Mouse (Mus musculus) limb, embryonic 11.5 days (tissue): ENCODE data around the gene Gm29644. TPM values are rescaled to one million over a fixed set of nuclear protein-coding genes. Genes with fewer than 3 reads are reported as not detected.
"Not testable (repeated sequence)": the region's sequence is repeated elsewhere in the genome, so short reads cannot be mapped to it uniquely, and the experiment has no call there.

Source experiments
- ATAC-seq: fragments of 200-750 bp; cut with Nextera tagmentation; 2 replicates; pipeline ENCODE4 v1.8.0; 2017; ENCODE audit warnings: low read depth; ENCODE audit not compliant: insufficient number of reproducible peaks, low FRiP score, low TSS enrichment
- DNase-seq: peaks from one replicate; pipeline ENCODE4 v3.0.0-alpha.2; 2015; ENCODE audit warnings: low spot score
- H3K27ac ChIP-seq: fragments of 300-500 bp; sonication (generic); replicated peaks from 2 replicates; pipeline ENCODE4 v1.5.1; 2014; ENCODE audit warnings: low read depth, mild to moderate bottlenecking, low read length
- H3K27me3 ChIP-seq: fragments of 300-500 bp; sonication (generic); 2 replicates; pipeline ENCODE4 v1.6.1; 2014; ENCODE audit warnings: mild to moderate bottlenecking, low read length, mixed read lengths; ENCODE audit not compliant: control insufficient read depth, insufficient read depth
- H3K36me3 ChIP-seq: fragments of 300-500 bp; sonication (generic); 2 replicates; pipeline ENCODE4 v1.6.1; 2014; ENCODE audit warnings: mild to moderate bottlenecking, low read length, moderate library complexity, mixed read lengths; ENCODE audit not compliant: control insufficient read depth, insufficient read depth
- H3K4me1 ChIP-seq: fragments of 300-500 bp; sonication (generic); 2 replicates; pipeline ENCODE4 v1.6.1; 2014; ENCODE audit warnings: low read length, mixed read lengths; ENCODE audit not compliant: control insufficient read depth, insufficient read depth
- H3K4me2 ChIP-seq: fragments of 300-500 bp; sonication (generic); 2 replicates; pipeline ENCODE4 v1.6.1; 2014; ENCODE audit warnings: low read depth, mild to moderate bottlenecking, moderate library complexity; ENCODE audit not compliant: severe bottlenecking
- H3K4me3 ChIP-seq: fragments of 300-500 bp; sonication (generic); 2 replicates; pipeline ENCODE4 v1.5.1; 2014; ENCODE audit warnings: low read depth, low read length
- H3K9ac ChIP-seq: fragments of 300-500 bp; sonication (generic); 2 replicates; pipeline ENCODE4 v1.6.1; 2014; ENCODE audit warnings: mild to moderate bottlenecking, low read length
- H3K9me3 ChIP-seq: fragments of 300-500 bp; sonication (generic); 2 replicates; pipeline ENCODE4 v1.6.1; 2016; ENCODE audit warnings: low read length; ENCODE audit not compliant: control insufficient read depth
- WGBS: fragments of 180-500 bp; shearing (Covaris S2); extraction: QIAGEN DNeasy Blood & Tissue Kit; methylation state at CpG from one replicate; pipeline ENCODE4 v1.1.7; 2014; 5-methylcytosine and 5-hydroxymethylcytosine counted together
- polyA plus RNA-seq: library from polyadenylated mRNA; unstranded; fragments of >200 nt; fragmentation: Nextera tagmentation; extraction: Ambion mirVana; gene quantifications from 2 replicates; pipeline ENCODE4 v1.2.1, GENCODE M21; 2014

Gene Gm29644
- not detected in 2 replicates for polyA plus RNA-seq

DNA sequence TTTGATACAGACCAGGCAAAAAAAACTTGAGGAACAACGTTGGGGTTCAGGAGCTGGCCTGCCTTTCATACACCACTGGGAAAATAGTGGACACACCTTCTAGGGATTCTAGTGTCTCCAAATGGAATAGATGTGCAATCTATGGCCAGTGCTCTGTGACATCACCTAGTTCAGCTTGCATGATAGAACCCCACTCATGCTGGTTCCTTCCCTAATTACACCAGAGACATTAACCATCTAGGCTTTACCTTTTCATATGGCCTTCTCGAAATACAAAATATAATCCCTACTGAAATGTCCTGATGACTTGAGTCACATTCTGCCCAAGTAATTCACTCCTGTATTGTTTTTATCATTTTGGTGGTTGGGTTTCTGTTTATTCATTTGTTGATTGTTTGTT is at the start of gene Gm29644, which contains the start of gene Gm29423:
Gene Gm29644, minus strand, starts transcription at position 157 of the 400 bp plus-strand sequence.
Gene Gm29423, minus strand, starts transcription at position 101 of the 400 bp plus-strand sequence.
- DNase-seq, H3K27me3 ChIP-seq, H3K4me1 ChIP-seq, H3K9ac ChIP-seq, H3K27ac ChIP-seq, H3K9me3 ChIP-seq, H3K36me3 ChIP-seq, H3K4me2 ChIP-seq, H3K4me3 ChIP-seq, ATAC-seq: not testable (repeated sequence)
- WGBS = no CpG with 5 or more reads among the region's 2 CpGs

DNA sequence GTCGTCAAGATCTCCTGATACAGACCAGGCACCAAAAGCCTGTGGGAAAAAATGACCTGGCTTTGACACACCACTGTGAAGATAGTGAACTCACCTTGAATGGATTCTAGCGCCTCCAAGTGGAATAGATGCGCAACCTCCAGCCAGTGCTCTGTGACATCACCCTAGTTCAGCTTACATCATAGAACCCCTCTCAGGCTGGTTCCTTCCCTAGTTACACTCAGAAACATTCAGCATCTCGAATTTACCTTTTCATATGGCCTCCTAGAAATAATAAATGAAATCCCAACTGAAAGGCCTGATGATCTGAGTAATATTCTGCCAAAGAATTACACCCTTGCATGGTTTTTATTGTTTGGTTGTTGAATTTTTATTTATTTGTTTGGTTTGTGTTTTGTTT is 29.6 kb downstream of the Gm29644 start, which contains the start of gene Gm21118:
Gene Gm21118, minus strand, starts transcription at position 101 of the 400 bp plus-strand sequence.
- H3K4me1 ChIP-seq, DNase-seq, H3K4me2 ChIP-seq, H3K9ac ChIP-seq, H3K4me3 ChIP-seq, ATAC-seq, H3K27ac ChIP-seq, H3K36me3 ChIP-seq, H3K27me3 ChIP-seq, H3K9me3 ChIP-seq: not testable (repeated sequence)
- no CpG with 5 or more reads among the region's 4 CpGs for WGBS

Other genes with a start within 250 kb of the Gm29644 start
- gene Gm21118, start 29.7 kb downstream of the Gm29644 start, polyA plus RNA-seq = not detected in 2 replicates
- gene Gm29423, start 56 bp downstream of the Gm29644 start, polyA plus RNA-seq = not detected in 2 replicates
- gene Gm20888, start 138.5 kb upstream of the Gm29644 start, polyA plus RNA-seq = not detected in 2 replicates